Mouse (Mus musculus): Measurements from ENCODE around the gene Afg3l1.
"Not testable (repeated sequence)": the region's sequence is repeated elsewhere in the genome, so short reads cannot be mapped to it uniquely, and the experiment has no call there.

- not testable (repeated sequence) for TF ChIP-seq EP300 (optimal IDR thresholded peaks at IDR 0.05); CTCF (IDR thresholded peaks at IDR 0.05; ENCODE audit: low read depth)
Observed at GRCm38 (mm10) chr8:123433241-123433974, 44.3 kb upstream of the Afg3l1 start.
